Mouse (Mus musculus) layer of hippocampus, postnatal 14 days (tissue): Measurements from ENCODE around the gene Rimklb. TPM values are rescaled to one million over a fixed set of nuclear protein-coding genes. Genes with fewer than 3 reads are reported as not detected.

Source experiments
- DNase-seq, 2 experiments: peaks; one replicate each; pipeline ENCODE4 v3.0.0; 2021 to 2022; ENCODE audit warnings: low spot score in 2 of 2, mixed read lengths in 1 of 2
- total RNA-seq, 2 experiments: library from RNA; stranded (reverse); gene quantifications; 2 replicates each; pipeline ENCODE4 v1.2.3; 2021

Gene Rimklb
- total RNA-seq, 2 experiments from 2014 or later, result 145 to 150 TPM

GRCm38 (mm10) chr6:122435270-122435669 lies 63.3 kb downstream of the Rimklb start:
- no peak for DNase-seq

DNA sequence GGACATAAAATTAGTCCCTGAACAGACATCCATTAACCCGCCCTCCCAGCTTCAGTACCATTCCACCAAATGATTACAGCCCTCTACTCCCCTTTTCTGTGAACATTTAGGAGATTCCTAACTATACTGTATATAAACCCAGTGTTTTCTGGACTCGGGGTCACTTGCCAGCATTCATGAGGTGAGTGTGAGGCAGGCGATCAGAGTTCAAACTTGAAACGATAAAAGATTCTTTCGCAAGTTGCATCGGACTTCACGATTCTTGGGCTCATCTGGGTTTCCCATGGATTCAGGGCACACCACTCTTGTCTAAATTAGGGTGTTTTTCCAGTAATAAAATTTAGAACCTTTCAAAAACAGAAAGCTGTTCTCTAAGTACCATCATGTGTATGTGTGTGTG lies 71.1 kb downstream of the Rimklb start:
- no peak for DNase-seq

- DNase-seq, result peak; percentile 1 to 4
Observed at GRCm38 (mm10) chr6:122417015-122417414, 81.5 kb downstream of the Rimklb start.

DNA sequence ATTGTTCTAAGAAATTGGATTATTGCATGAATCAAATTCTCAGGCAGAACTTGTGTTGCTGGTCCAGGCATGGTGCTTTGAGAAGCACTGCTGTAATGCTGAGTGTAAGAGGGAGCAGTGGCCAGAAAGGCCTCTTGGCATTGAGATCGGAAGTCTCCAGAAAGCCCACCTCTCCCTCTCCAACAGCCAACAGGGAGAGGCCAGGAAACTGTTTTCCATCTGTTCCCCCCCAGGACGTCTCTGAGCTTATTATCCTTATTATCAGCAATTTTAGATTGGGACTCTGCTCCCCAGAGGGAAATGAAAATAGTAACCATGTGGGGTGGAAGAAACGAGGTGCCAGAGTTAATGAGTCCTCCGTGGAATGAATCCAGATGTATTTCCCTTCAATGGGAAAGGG lies 82.2 kb downstream of the Rimklb start:
- no peak for DNase-seq

DNA sequence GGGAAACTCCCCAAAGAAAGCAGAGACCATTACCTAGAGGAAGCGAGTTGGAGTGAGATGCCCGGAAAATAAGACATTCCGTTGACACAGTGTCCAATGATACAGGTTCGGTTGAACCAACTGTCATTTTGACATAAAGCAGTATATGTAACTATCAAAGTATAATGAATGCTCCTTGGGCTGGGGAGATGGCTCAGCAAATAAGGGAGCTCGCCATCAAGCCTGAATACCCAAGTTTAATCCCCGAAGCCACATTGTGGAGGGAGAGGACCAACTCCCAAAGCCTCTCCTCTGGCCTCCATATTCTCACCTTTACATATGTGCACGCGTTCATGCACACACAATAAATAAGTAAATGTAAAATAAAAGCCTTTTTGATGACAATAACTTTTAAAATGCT lies 87.3 kb downstream of the Rimklb start:
- DNase-seq, result no peak

GRCm38 (mm10) chr6:122402240-122402639 lies 96.3 kb downstream of the Rimklb start:
- DNase-seq, result peak in 1 of 2 experiments; percentile 59

DNA sequence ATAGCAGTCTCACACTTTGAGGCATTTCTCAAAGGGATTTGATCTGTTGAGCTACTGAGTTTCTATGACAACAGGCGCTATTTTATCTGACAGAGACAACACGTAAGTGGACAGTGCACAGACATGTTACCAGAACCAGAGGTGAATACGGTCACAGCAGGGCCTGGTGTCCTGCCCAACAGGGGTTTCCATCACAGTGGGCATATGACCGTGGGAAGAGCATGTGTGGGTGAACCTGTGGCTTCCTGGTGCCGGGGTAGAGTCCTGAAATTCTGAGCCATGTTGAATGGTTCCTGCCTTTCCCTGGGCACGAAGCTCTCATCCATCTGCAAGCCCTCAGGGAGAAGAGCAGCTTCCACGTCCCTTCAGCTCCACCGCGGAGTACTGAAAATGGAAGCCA lies 98.3 kb downstream of the Rimklb start:
- no peak for DNase-seq

Other genes with a start within 250 kb of the Rimklb start
- gene Klrg1, start 215.9 kb downstream of the Rimklb start, total RNA-seq, result under 1 TPM; 0.26 to 0.39 TPM
- gene M6pr, start 190.0 kb downstream of the Rimklb start, total RNA-seq, result 10 to 100 TPM; 55.3 to 57.5 TPM
- 10 to 100 TPM; 61.8 to 64.9 TPM for gene Phc1, start 158.2 kb downstream of the Rimklb start, total RNA-seq
- 1 to 10 TPM; 1.1 to 2.1 TPM for gene Mfap5, start 7.1 kb upstream of the Rimklb start, total RNA-seq
- not detected for gene Aicda, start 55.0 kb upstream of the Rimklb start, total RNA-seq
- gene Apobec1, start 103.7 kb upstream of the Rimklb start, total RNA-seq, result 1 to 10 TPM; 2.9 to 3.1 TPM
- not detected for gene Gdf3, start 111.3 kb upstream of the Rimklb start, total RNA-seq
- gene Dppa3, start 127.6 kb upstream of the Rimklb start, total RNA-seq, result not detected
- gene Nanog, start 208.7 kb upstream of the Rimklb start, total RNA-seq, result not detected